Mouse (Mus musculus) E14TG2a.4 (cell line): ENCODE data around the gene Fes.

Experiments
- CTCF ChIP-seq: conservative IDR thresholded peaks from 2 replicates; pipeline ENCODE4 v1.5.1; 2014; ENCODE audit warnings: low read length
- NANOG ChIP-seq: IDR thresholded peaks from 2 replicates; pipeline ENCODE4 v1.6.1; 2014; ENCODE audit warnings: borderline replicate concordance, low read length, mixed read lengths
- POU5F1 ChIP-seq: IDR thresholded peaks from 2 replicates; pipeline ENCODE4 v1.6.1; 2014; ENCODE audit warnings: low read length, borderline replicate concordance

DNA sequence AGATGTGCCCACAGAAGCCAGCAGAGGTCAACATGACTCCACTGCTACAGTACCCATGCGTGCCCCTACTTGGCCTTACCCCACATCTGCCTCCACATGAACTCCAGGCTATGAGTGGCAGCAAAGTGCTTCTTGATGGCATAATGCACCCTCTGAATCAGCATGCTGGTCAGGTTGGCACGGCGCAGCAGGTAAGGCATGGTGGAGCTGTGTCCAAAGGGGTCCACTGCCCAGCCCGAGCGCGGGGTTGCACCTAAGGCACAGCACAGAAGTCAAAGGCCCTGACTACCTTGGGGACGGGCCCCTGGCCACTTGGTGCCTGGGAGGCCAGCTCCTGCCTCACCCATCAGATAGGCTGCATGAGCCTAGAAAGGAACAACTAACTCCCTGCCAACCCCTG is 20.5 kb downstream of the Fes start:
- TF ChIP-seq NANOG (no peak), CTCF (no peak), POU5F1 (no peak)
